9 mouse cellular contexts compared by ENCODE assay signal in genomic region chr13:30786235-30787035, GRCm38 (mm10). TPM values are rescaled to one million over a fixed set of nuclear protein-coding genes. Genes with fewer than 3 reads are reported as not detected.
DNase-seq lines count a peak whose midpoint lies in the region; ATAC-seq lines count a peak whose summit lies in the region.
"Had no signal": no experiment of that assay in that cellular context is flagged by ENCODE, and none has a peak within 500 bp of the region (broad histone marks: within the 10 kb centered on the region; RNA-seq: fewer than 3 reads in every experiment).

No protein-coding gene starts in this region.

- WGBS in forebrain, embryonic 14.5 days = 79% methylated on average over 5 of the region's 5 CpGs
- WGBS in forebrain, embryonic 10.5 days = 84% methylated on average over 5 of the region's 5 CpGs

- H3K27ac ChIP-seq in forebrain, embryonic 14.5 days (ENCODE audit: low read depth, low read length) = no peak overlapping the region
- H3K27ac ChIP-seq in forebrain, embryonic 10.5 days = no peak overlapping the region
- H3K27ac ChIP-seq: embryonic facial prominence, embryonic 15.5 days had no signal

- no peaks in the 10 kb centered on the region for H3K36me3 ChIP-seq in forebrain, embryonic 14.5 days (ENCODE audit: control insufficient read depth, insufficient read depth, low read length)
- H3K36me3 ChIP-seq in forebrain, embryonic 10.5 days (replicated peaks) = no peaks in the 10 kb centered on the region
- H3K36me3 ChIP-seq: embryonic facial prominence, embryonic 15.5 days had no signal

- H3K4me2 ChIP-seq in forebrain, embryonic 14.5 days (ENCODE audit: low read length) = no peak overlapping the region
- H3K4me2 ChIP-seq: embryonic facial prominence, embryonic 15.5 days had no signal

- H3K9me3 ChIP-seq in forebrain, embryonic 14.5 days (replicated peaks; ENCODE audit: control insufficient read depth, low read length) = no peaks in the 10 kb centered on the region
- no peaks in the 10 kb centered on the region for H3K9me3 ChIP-seq in forebrain, embryonic 10.5 days
- H3K9me3 ChIP-seq: embryonic facial prominence, embryonic 15.5 days had no signal

- H3K27me3 ChIP-seq in forebrain, embryonic 14.5 days (replicated peaks; ENCODE audit: control insufficient read depth, insufficient read depth, low read length) = no peaks in the 10 kb centered on the region
- H3K27me3 ChIP-seq in forebrain, embryonic 10.5 days (ENCODE audit: poor library complexity, severe bottlenecking) = no peaks in the 10 kb centered on the region
- H3K27me3 ChIP-seq: embryonic facial prominence, embryonic 15.5 days had no signal

- ATAC-seq in forebrain, embryonic 14.5 days = peak; percentile 40; the same call in 1 of the 2 replicates
- ATAC-seq in activated CD4-positive, CD25-positive, alpha-beta regulatory T cell, adult 4 months = peak; percentile 91

- H3K4me1 ChIP-seq in forebrain, embryonic 14.5 days (ENCODE audit: control insufficient read depth, insufficient read depth, low read length) = no peaks in the 10 kb centered on the region
- H3K4me1 ChIP-seq in forebrain, embryonic 10.5 days = peaks cover 20% of the 10 kb centered on the region

- no peak overlapping the region for H3K9ac ChIP-seq in forebrain, embryonic 14.5 days (ENCODE audit: low read length)
- H3K9ac ChIP-seq: embryonic facial prominence, embryonic 15.5 days had no signal

- H3K4me3 ChIP-seq in forebrain, embryonic 14.5 days (ENCODE audit: low read depth, low read length) = no peak overlapping the region
- no peak overlapping the region for H3K4me3 ChIP-seq in forebrain, embryonic 10.5 days
- H3K4me3 ChIP-seq: embryonic facial prominence, embryonic 15.5 days had no signal

- no peak for DNase-seq in forebrain, embryonic 14.5 days (ENCODE audit: low spot score)
- DNase-seq in forebrain, embryonic 10.5 days (ENCODE audit: extremely low spot score, low spot score) = no peak
- DNase-seq in layer of hippocampus, adult 8-10 months (ENCODE audit: low spot score in 2 of 2) = peak; percentile 63 to 72
- peak; percentile 79 to 84 for DNase-seq in right cerebral cortex, adult 2 months (ENCODE audit: low spot score in 2 of 2)
- DNase-seq in gastrocnemius, adult 18-20 months (ENCODE audit: low spot score) = no peak
- no peak for DNase-seq in cerebellum, adult 18-20 months
- no peak for DNase-seq in c-Kit-positive CD71-positive TER-119-positive erythroid progenitor cells, embryonic 14.5 days (ENCODE audit: low spot score)

RNA-seq across cellular contexts. Expression of gene Irf4, which starts 37.4 kb away (rescaled TPM):
- 0.04 and 0.10 TPM in 2 replicates for polyA plus RNA-seq in forebrain, embryonic 14.5 days (2014; fragmentation: Nextera tagmentation; extraction: Ambion mirVana)
- 0.04 TPM in 1 of 2 replicates, not detected in the other for polyA plus RNA-seq in forebrain, embryonic 10.5 days (2016; fragmentation: Nextera tagmentation; extraction: Ambion mirVana)
- polyA plus RNA-seq in activated CD4-positive, CD25-positive, alpha-beta regulatory T cell, adult 4 months (2017; shearing (Covaris generic)) = 10 to 100 TPM; 23.8 to 26.4 TPM
- under 1 TPM; 0.17 to 0.18 (median 0.18) TPM for total RNA-seq in layer of hippocampus, adult 8-10 months (2022)
- total RNA-seq in gastrocnemius, adult 18-20 months (2021) = 1 to 10 TPM in 1 of 2 experiments, under 1 TPM in 1; 0.52 to 1.6 TPM

Comparison
In these comparisons a context has a peak if more than half of its experiments do, and no peak if none do; other contexts are left out.
1. DNase-seq: peak in layer of hippocampus, adult 8-10 months (2 of 2) and right cerebral cortex, adult 2 months (2 of 2); none in forebrain, embryonic 14.5 days (single experiment), forebrain, embryonic 10.5 days (single experiment), gastrocnemius, adult 18-20 months (single experiment), cerebellum, adult 18-20 months (0 of 2) and c-Kit-positive CD71-positive TER-119-positive erythroid progenitor cells, embryonic 14.5 days (single experiment).
2. RNA of gene Irf4, which starts 37.4 kb away (polyA plus RNA-seq): 23.8 to 26.4 TPM in activated CD4-positive, CD25-positive, alpha-beta regulatory T cell, adult 4 months; 0.04 to 0.10 TPM in forebrain, embryonic 14.5 days and 0.04 TPM in forebrain, embryonic 10.5 days; every median in the first group is over 10 times any median in the second.